ENCODE assay signal across 8 mouse cellular contexts in the genomic region with DNA sequence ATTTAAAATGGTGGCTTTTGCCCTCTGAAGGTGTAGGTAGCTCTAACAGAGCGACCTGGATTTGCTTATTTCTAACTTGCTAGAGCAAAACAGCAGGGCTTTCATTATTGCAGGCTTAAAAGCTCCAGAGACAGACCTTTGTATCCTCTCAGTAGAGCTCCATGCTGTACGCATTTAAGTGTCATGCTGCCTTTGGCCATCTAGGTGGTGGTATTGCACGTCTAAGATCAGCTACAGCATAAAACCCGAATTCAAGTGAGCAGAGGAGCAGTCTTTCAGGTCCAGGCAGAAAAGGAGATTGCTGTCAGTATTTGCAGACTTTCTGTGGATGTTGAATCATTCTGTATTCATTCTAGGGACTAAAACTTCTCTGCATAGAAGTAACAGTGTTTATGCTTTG. TPM values are rescaled to one million over a fixed set of nuclear protein-coding genes. Genes with fewer than 3 reads are reported as not detected.
DNase-seq lines count a peak whose midpoint lies in the region; ATAC-seq and TF ChIP-seq lines count a peak whose summit lies in the region.

No protein-coding gene starts in this region.

- no peaks in the 10 kb centered on the region for H3K27me3 ChIP-seq in hindbrain, embryonic 10.5 days (ENCODE audit: insufficient read depth, poor library complexity, severe bottlenecking)
- no peaks in the 10 kb centered on the region for H3K27me3 ChIP-seq in hindbrain, embryonic 12.5 days
- H3K27me3 ChIP-seq in E14TG2a.4 (ENCODE audit: insufficient read depth, low read length) = no peaks in the 10 kb centered on the region
- no peaks in the 10 kb centered on the region for H3K27me3 ChIP-seq in cerebellum, adult 2 months (ENCODE audit: control insufficient read depth, insufficient read depth, low read length)
- H3K27me3 ChIP-seq in thymus, adult 2 months (ENCODE audit: control insufficient read depth, insufficient read depth, low read length) = no peaks in the 10 kb centered on the region

- peaks cover 24% of the 10 kb centered on the region for H3K4me1 ChIP-seq in hindbrain, embryonic 10.5 days (replicated peaks)
- H3K4me1 ChIP-seq in hindbrain, embryonic 12.5 days = peaks cover 13% of the 10 kb centered on the region
- peaks cover 69% of the 10 kb centered on the region for H3K4me1 ChIP-seq in E14TG2a.4 (replicated peaks; ENCODE audit: low read depth, low read length)
- H3K4me1 ChIP-seq in cerebellum, adult 2 months (ENCODE audit: control insufficient read depth, insufficient read depth, low read length) = peaks cover 12% of the 10 kb centered on the region
- peaks cover 3% of the 10 kb centered on the region for H3K4me1 ChIP-seq in thymus, adult 2 months (replicated peaks; ENCODE audit: control insufficient read depth, insufficient read depth, low read length)

- WGBS in hindbrain, embryonic 10.5 days = 26% methylated on average over 4 of the region's 4 CpGs
- WGBS in hindbrain, embryonic 12.5 days = 16% methylated on average over 4 of the region's 4 CpGs
- 13% methylated on average over 4 of the region's 4 CpGs for WGBS in cerebellum, adult 2 months
- 14% methylated on average over 4 of the region's 4 CpGs for WGBS in thymus, adult 2 months

- TF ChIP-seq POLR2A in cerebellum, adult 2 months (IDR thresholded peaks at IDR 0.05; ENCODE audit: borderline replicate concordance, insufficient read depth, low read length) = no peak
- no peak for TF ChIP-seq POLR2A in thymus, adult 2 months (IDR thresholded peaks at IDR 0.05; ENCODE audit: control insufficient read depth, extremely low read depth, insufficient read depth, low read length, poor library complexity)

- H3K9ac ChIP-seq in hindbrain, embryonic 12.5 days = no peak overlapping the region

- peak; percentile 47 for DNase-seq in hindbrain, embryonic 10.5 days (ENCODE audit: low spot score)
- DNase-seq in cerebellum, adult 2 months = peak; percentile 49 to 50
- DNase-seq in heart, adult 8-10 months (ENCODE audit: low spot score) = peak; percentile 45
- DNase-seq in layer of hippocampus, adult 2 months (ENCODE audit: low spot score in 2 of 2) = peak; percentile 27 to 46
- DNase-seq in thymus, adult 2 months = peak; percentile 64

- ATAC-seq in hindbrain, embryonic 12.5 days (ENCODE audit: low FRiP score) = no peak
- ATAC-seq in megakaryocyte progenitor cell, adult 5-6 weeks (replicated peaks; ENCODE audit: poor library complexity) = peak; percentile 74

- H3K4me3 ChIP-seq in hindbrain, embryonic 10.5 days = no peak overlapping the region
- H3K4me3 ChIP-seq in hindbrain, embryonic 12.5 days = no peak overlapping the region
- no peak overlapping the region for H3K4me3 ChIP-seq in E14TG2a.4 (replicated peaks; ENCODE audit: low read length)
- no peak overlapping the region for H3K4me3 ChIP-seq in cerebellum, adult 2 months (replicated peaks; ENCODE audit: insufficient read depth, low read depth, low read length)
- peak overlapping the region; percentile 20; the same call in 1 of the 2 replicates for H3K4me3 ChIP-seq in layer of hippocampus, adult 2 months
- H3K4me3 ChIP-seq in thymus, adult 2 months (ENCODE audit: control insufficient read depth, insufficient read depth, low read length) = no peak overlapping the region

- no peak overlapping the region for H3K27ac ChIP-seq in hindbrain, embryonic 10.5 days
- no peak overlapping the region for H3K27ac ChIP-seq in hindbrain, embryonic 12.5 days
- H3K27ac ChIP-seq in cerebellum, adult 2 months (ENCODE audit: insufficient read depth, low read length) = no peak overlapping the region
- no peak overlapping the region for H3K27ac ChIP-seq in layer of hippocampus, adult 2 months
- no peak overlapping the region for H3K27ac ChIP-seq in thymus, adult 2 months (ENCODE audit: control insufficient read depth, insufficient read depth, low read length)

- H3K9me3 ChIP-seq in hindbrain, embryonic 10.5 days = no peaks in the 10 kb centered on the region
- H3K9me3 ChIP-seq in hindbrain, embryonic 12.5 days (replicated peaks) = no peaks in the 10 kb centered on the region
- no peaks in the 10 kb centered on the region for H3K9me3 ChIP-seq in E14TG2a.4 (ENCODE audit: low read length)

- peak; percentile 51 for TF ChIP-seq CTCF in E14TG2a.4 (conservative IDR thresholded peaks at IDR 0.05; ENCODE audit: low read length)
- peak; percentile 59; the same call in 1 of the 2 replicates for TF ChIP-seq CTCF in cerebellum, adult 2 months (IDR thresholded peaks at IDR 0.05; ENCODE audit: borderline replicate concordance, insufficient read depth, low read depth, low read length)
- TF ChIP-seq CTCF in layer of hippocampus, adult 2 months (conservative IDR thresholded peaks at IDR 0.05) = peak; percentile 82
- no peak for TF ChIP-seq CTCF in thymus, adult 2 months (IDR thresholded peaks at IDR 0.05; ENCODE audit: borderline replicate concordance, control insufficient read depth, extremely low read depth, insufficient read depth, low read length, poor library complexity)

- no peak overlapping the region for H3K4me2 ChIP-seq in hindbrain, embryonic 12.5 days (replicated peaks)

- peaks cover 46% of the 10 kb centered on the region for H3K36me3 ChIP-seq in hindbrain, embryonic 10.5 days
- H3K36me3 ChIP-seq in hindbrain, embryonic 12.5 days = peaks cover 5% of the 10 kb centered on the region
- H3K36me3 ChIP-seq in E14TG2a.4 (ENCODE audit: insufficient read depth, low read length) = peaks cover 59% of the 10 kb centered on the region
- peaks cover 11% of the 10 kb centered on the region for H3K36me3 ChIP-seq in thymus, adult 2 months (ENCODE audit: control insufficient read depth, insufficient read depth, low read length)

RNA-seq across cellular contexts. Expression of a gene that starts 6.7 kb away (rescaled TPM):
- polyA plus RNA-seq in hindbrain, embryonic 10.5 days (2016; fragmentation: Nextera tagmentation; extraction: Ambion mirVana) = 34.5 and 41.9 TPM in 2 replicates
- 37.2 and 43.1 TPM in 2 replicates for polyA plus RNA-seq in hindbrain, embryonic 12.5 days (2016; fragmentation: Nextera tagmentation; extraction: Ambion mirVana)
- 25.5 and 26.9 TPM in 2 replicates for polyA plus RNA-seq in cerebellum, adult 2 months (2012; rRNA removed)
- 10 to 100 TPM; 72.6 to 96.0 (median 85.4) TPM for total RNA-seq in heart, adult 8-10 months (2022)
- 10 to 100 TPM; 32.7 to 33.6 TPM for total RNA-seq in layer of hippocampus, adult 2 months (2021)
- total RNA-seq in megakaryocyte progenitor cell, adult 5-6 weeks (2015) = 76.6 and 80.7 TPM in 2 replicates
- total RNA-seq in megakaryocyte progenitor cell, adult 5-6 weeks (2017) = 31.5 and 40.1 TPM in 2 replicates
- 28.9 and 29.0 TPM in 2 replicates for polyA plus RNA-seq in thymus, adult 2 months (2012; rRNA removed)

RNA-seq across cellular contexts. Expression of a gene that starts 7.8 kb away (rescaled TPM):
- polyA plus RNA-seq in hindbrain, embryonic 10.5 days (2016; fragmentation: Nextera tagmentation; extraction: Ambion mirVana) = 94.6 and 104 TPM in 2 replicates
- polyA plus RNA-seq in hindbrain, embryonic 12.5 days (2016; fragmentation: Nextera tagmentation; extraction: Ambion mirVana) = 91.7 and 94.1 TPM in 2 replicates
- 55.5 and 57.7 TPM in 2 replicates for polyA plus RNA-seq in cerebellum, adult 2 months (2012; rRNA removed)
- 10 to 100 TPM; 40.1 to 47.9 (median 42.6) TPM for total RNA-seq in heart, adult 8-10 months (2022)
- total RNA-seq in layer of hippocampus, adult 2 months (2021) = 10 to 100 TPM; 48.4 to 55.1 TPM
- total RNA-seq in megakaryocyte progenitor cell, adult 5-6 weeks (2015) = 93.0 and 109 TPM in 2 replicates
- 50.1 and 50.6 TPM in 2 replicates for total RNA-seq in megakaryocyte progenitor cell, adult 5-6 weeks (2017)
- polyA plus RNA-seq in thymus, adult 2 months (2012; rRNA removed) = 105 and 107 TPM in 2 replicates
